Mouse (Mus musculus) MEL (cell line): ENCODE results near the gene Sgtb.

Experiments
- CTCF ChIP-seq, 3 experiments: IDR thresholded peaks in 2 of 3; conservative IDR thresholded peaks in 1 of 3; 2 replicates each; pipeline ENCODE4 v1.5.1; 2011 to 2012; ENCODE audit warnings: low read length in 3 of 3, low read depth in 2 of 3, mild to moderate bottlenecking in 2 of 3, improper control_type of control experiment in 1 of 3, inconsistent platforms in 1 of 3, mixed read lengths in 1 of 3, moderate library complexity in 1 of 3; ENCODE audit not compliant: control insufficient read depth in 1 of 3, insufficient read depth in 1 of 3, poor library complexity in 1 of 3, severe bottlenecking in 1 of 3
- EP300 ChIP-seq, 2 experiments: IDR thresholded peaks; 2 replicates each; pipeline ENCODE4 v1.6.1; 2011; ENCODE audit warnings: improper control_type of control experiment in 2 of 2, low read length in 2 of 2, low read depth in 1 of 2, mild to moderate bottlenecking in 1 of 2
- GABPA ChIP-seq: IDR thresholded peaks from 2 replicates; pipeline ENCODE4 v1.6.1; 2012; ENCODE audit warnings: low read depth, mild to moderate bottlenecking, inconsistent platforms, low read length, improper control_type of control experiment, moderate library complexity
- HCFC1 ChIP-seq: IDR thresholded peaks from 2 replicates; pipeline ENCODE4 v1.6.1; 2012; ENCODE audit warnings: low read depth, mild to moderate bottlenecking, inconsistent platforms, low read length, improper control_type of control experiment, moderate library complexity
- MAZ ChIP-seq: IDR thresholded peaks from 2 replicates; pipeline ENCODE4 v1.6.1; 2012; ENCODE audit warnings: low read depth, mild to moderate bottlenecking, inconsistent platforms, low read length, improper control_type of control experiment
- POLR2A ChIP-seq, 2 experiments: IDR thresholded peaks; 2 replicates each; pipeline ENCODE4 v1.6.1; 2011 to 2012; ENCODE audit warnings: low read length in 2 of 2, mild to moderate bottlenecking in 2 of 2, control low read depth in 1 of 2, improper control_type of control experiment in 1 of 2, low read depth in 1 of 2, moderate library complexity in 1 of 2; ENCODE audit not compliant: control insufficient read depth in 1 of 2, insufficient read depth in 1 of 2, poor library complexity in 1 of 2
- SMC3 ChIP-seq: IDR thresholded peaks from 2 replicates; pipeline ENCODE4 v1.6.1; 2011; ENCODE audit warnings: low read depth, low read length, improper control_type of control experiment
- TCF12 ChIP-seq: IDR thresholded peaks from 2 replicates; pipeline ENCODE4 v1.6.1; 2014; ENCODE audit warnings: low read depth, mild to moderate bottlenecking, inconsistent platforms, low read length, improper control_type of control experiment, moderate library complexity

DNA sequence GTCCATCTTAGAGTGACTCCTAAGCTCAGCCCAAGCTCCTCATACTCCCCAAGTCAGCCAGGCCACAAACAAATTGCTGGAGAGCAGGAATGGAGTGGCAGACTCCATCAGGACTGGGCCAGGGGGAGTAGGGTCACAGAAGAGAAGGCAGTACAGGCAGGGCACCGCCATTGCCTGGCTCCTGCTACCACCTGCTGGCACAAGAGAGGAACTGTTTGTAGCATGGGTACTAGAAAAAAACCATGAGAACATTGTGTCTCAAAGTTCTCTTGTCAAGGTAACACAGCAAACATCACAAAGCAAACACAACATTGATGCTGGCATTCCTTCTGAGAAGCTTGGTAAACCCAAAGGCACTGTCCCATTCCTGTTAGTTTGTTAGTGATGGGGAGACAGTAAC, 20.2 kb upstream of the Sgtb start:
- no peak for TF ChIP-seq POLR2A (IDR thresholded peaks at IDR 0.05; ENCODE audit: control insufficient read depth in 1 of 2, insufficient read depth in 1 of 2, low read depth in 1 of 2, low read length in 2 of 2, poor library complexity in 1 of 2)
- TF ChIP-seq CTCF (IDR thresholded peaks at IDR 0.05 in 2 of 3, conservative IDR thresholded peaks at IDR 0.05 in 1 of 3; ENCODE audit: control insufficient read depth in 1 of 3, insufficient read depth in 1 of 3, low read depth in 2 of 3, low read length in 3 of 3, poor library complexity in 1 of 3, severe bottlenecking in 1 of 3): peak; percentile 83 to 94 (median 86)
- TF ChIP-seq TCF12: no peak
- TF ChIP-seq HCFC1: no peak
- TF ChIP-seq SMC3: peak; percentile 94
- no peak for TF ChIP-seq MAZ
- no peak for TF ChIP-seq EP300 (IDR thresholded peaks at IDR 0.05; ENCODE audit: low read depth in 1 of 2, low read length in 2 of 2)
- TF ChIP-seq GABPA: no peak
